Mouse (Mus musculus): Measurements from ENCODE around the gene Nhsl2.

DNA sequence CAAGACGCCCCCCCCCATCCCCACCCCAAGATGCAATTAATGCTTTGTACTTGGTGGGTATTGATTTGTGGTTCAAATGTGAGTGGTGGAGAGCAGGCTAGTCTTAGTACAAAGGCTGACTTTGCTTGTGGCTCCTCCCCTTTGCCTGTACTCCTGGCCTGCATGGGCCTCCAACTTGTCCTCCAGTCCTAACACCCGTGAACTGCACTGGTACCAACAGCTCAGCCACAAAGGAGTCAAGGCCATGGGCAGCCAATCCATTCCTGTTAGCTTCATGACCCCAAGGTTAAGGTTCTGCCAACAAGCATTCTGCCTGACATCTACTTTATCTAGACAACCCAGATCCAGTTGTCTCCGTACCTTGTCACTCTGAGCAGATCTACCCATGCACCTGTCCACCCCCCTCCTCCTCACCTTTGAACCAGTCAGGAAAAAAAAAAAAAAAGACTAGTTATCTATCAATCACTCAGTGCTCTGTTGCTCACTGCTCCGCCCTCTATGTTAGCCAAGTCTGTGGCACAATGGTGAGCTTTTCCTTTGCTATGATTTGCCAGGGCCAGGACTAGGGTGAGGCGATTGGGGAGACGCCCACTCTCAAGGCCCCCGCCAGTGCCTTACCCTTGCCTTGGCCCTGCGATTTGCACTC lies 236.7 kb downstream of the Nhsl2 start:
- no peak for TF ChIP-seq POLR2A (IDR thresholded peaks at IDR 0.05; ENCODE audit: insufficient read depth, low read depth, low read length)
- no peak for TF ChIP-seq CTCF (IDR thresholded peaks at IDR 0.05; ENCODE audit: insufficient read depth, low read depth, low read length)
